Mouse (Mus musculus): ENCODE data around the gene Fbxl16. TPM values are rescaled to one million over a fixed set of nuclear protein-coding genes. Genes with fewer than 3 reads are reported as not detected.
A peak's percentile ranks its signal among the peaks of the same experiment; 100 is the strongest.
"Not testable (repeated sequence)": the region's sequence is repeated elsewhere in the genome, so short reads cannot be mapped to it uniquely, and the experiment has no call there.

Gene Fbxl16
- total RNA-seq, 2 experiments from 2014 or later: 664 to 720 TPM

- DNase-seq (ENCODE audit: low spot score in 2 of 2): no peak
These were observed 13.9 kb upstream of the Fbxl16 start for GRCm38 (mm10) chr17:25794998-25795397.

GRCm38 (mm10) chr17:25795609-25796092 lies 13.2 kb upstream of the Fbxl16 start, which contains the start of gene AC134908.4:
Gene AC134908.4 (minus strand): TSS chr17:25795659.
- peak in 1 of 2 experiments; percentile 72 for DNase-seq (ENCODE audit: low spot score in 2 of 2)

GRCm38 (mm10) chr17:25796211-25796771 lies 12.6 kb upstream of the Fbxl16 start:
- DNase-seq (ENCODE audit: low spot score in 2 of 2): no peak

- DNase-seq (ENCODE audit: low spot score in 2 of 2): peak; percentile 67
These were observed 11.9 kb upstream of the Fbxl16 start, which contains the start of gene Metrn for GRCm38 (mm10) chr17:25796951-25797369. Gene Metrn (minus strand): TSS chr17:25797136.

- DNase-seq (ENCODE audit: low spot score in 2 of 2): peak in 1 of 2 experiments; percentile 87
These were observed 7.9 kb upstream of the Fbxl16 start for GRCm38 (mm10) chr17:25801029-25801428.

GRCm38 (mm10) chr17:25802825-25803517 lies 5.9 kb upstream of the Fbxl16 start:
- DNase-seq (ENCODE audit: low spot score in 2 of 2): peak; percentile 90 to 92

- no peak for DNase-seq (ENCODE audit: low spot score in 2 of 2)
These were observed 2.4 kb upstream of the Fbxl16 start for GRCm38 (mm10) chr17:25806507-25806906.

GRCm38 (mm10) chr17:25807452-25807851 lies 1.4 kb upstream of the Fbxl16 start:
- DNase-seq (ENCODE audit: low spot score in 2 of 2): not testable (repeated sequence)

- no peak for DNase-seq (ENCODE audit: low spot score in 2 of 2)
These were observed 857 bp upstream of the Fbxl16 start for GRCm38 (mm10) chr17:25808028-25808427.

GRCm38 (mm10) chr17:25809606-25810340 lies 888 bp downstream of the Fbxl16 start:
- DNase-seq (ENCODE audit: low spot score in 2 of 2): no peak

GRCm38 (mm10) chr17:25810890-25811289 lies 2.0 kb downstream of the Fbxl16 start:
- no peak for DNase-seq (ENCODE audit: low spot score in 2 of 2)

GRCm38 (mm10) chr17:25813471-25813870 lies 4.6 kb downstream of the Fbxl16 start:
- peak; percentile 86 to 88 for DNase-seq (ENCODE audit: low spot score in 2 of 2)

GRCm38 (mm10) chr17:25817662-25818061 lies 8.8 kb downstream of the Fbxl16 start:
- no peak for DNase-seq (ENCODE audit: low spot score in 2 of 2)

- DNase-seq (ENCODE audit: low spot score in 2 of 2): no peak
These were observed 10.2 kb downstream of the Fbxl16 start for GRCm38 (mm10) chr17:25818851-25819780.

- peak; percentile 75 to 91 for DNase-seq (ENCODE audit: low spot score in 2 of 2)
These were observed 14.6 kb downstream of the Fbxl16 start, which contains the start of gene Wdr24 for GRCm38 (mm10) chr17:25823452-25823851. Gene Wdr24 (plus strand): TSS chr17:25823627.

GRCm38 (mm10) chr17:25824362-25825142 lies 15.7 kb downstream of the Fbxl16 start:
- no peak for DNase-seq (ENCODE audit: low spot score in 2 of 2)

- no peak for DNase-seq (ENCODE audit: low spot score in 2 of 2)
These were observed 16.4 kb downstream of the Fbxl16 start for GRCm38 (mm10) chr17:25825311-25825710.

- DNase-seq (ENCODE audit: low spot score in 2 of 2): no peak
These were observed 17.2 kb downstream of the Fbxl16 start for GRCm38 (mm10) chr17:25825984-25826570.

GRCm38 (mm10) chr17:25827011-25827410 lies 18.1 kb downstream of the Fbxl16 start:
- no peak for DNase-seq (ENCODE audit: low spot score in 2 of 2)
